Mouse (Mus musculus) forebrain, embryonic 16.5 days (tissue): Measurements from ENCODE around the gene Eml5. TPM values are rescaled to one million over a fixed set of nuclear protein-coding genes. Genes with fewer than 3 reads are reported as not detected.

Experiments
- ATAC-seq: fragments of 200-750 bp; cut with Nextera tagmentation; 2 replicates; pipeline ENCODE4 v1.8.0; 2017; ENCODE audit warnings: mild to moderate bottlenecking, moderate library complexity
- H3K27ac ChIP-seq: fragments of 300-500 bp; sonication (generic); 2 replicates; pipeline ENCODE4 v1.5.1; 2014; ENCODE audit warnings: low read length, control low read depth
- H3K27me3 ChIP-seq: fragments of 300-500 bp; sonication (generic); replicated peaks from 2 replicates; pipeline ENCODE4 v1.6.1; 2014; ENCODE audit warnings: low read length; ENCODE audit not compliant: control insufficient read depth, insufficient read depth
- H3K36me3 ChIP-seq: fragments of 300-500 bp; sonication (generic); 2 replicates; pipeline ENCODE4 v1.6.1; 2014; ENCODE audit not compliant: control insufficient read depth, insufficient read depth
- H3K4me1 ChIP-seq: fragments of 300-500 bp; sonication (generic); replicated peaks from 2 replicates; pipeline ENCODE4 v1.6.1; 2014; ENCODE audit warnings: low read length; ENCODE audit not compliant: control insufficient read depth, insufficient read depth
- H3K4me2 ChIP-seq: fragments of 300-500 bp; sonication (generic); 2 replicates; pipeline ENCODE4 v1.6.1; 2014; ENCODE audit warnings: mild to moderate bottlenecking, low read length, control low read depth
- H3K4me3 ChIP-seq: fragments of 300-500 bp; sonication (generic); replicated peaks from 2 replicates; pipeline ENCODE4 v1.5.1; 2014; ENCODE audit warnings: mild to moderate bottlenecking, low read length, control low read depth
- H3K9ac ChIP-seq: fragments of 300-500 bp; sonication (generic); replicated peaks from 2 replicates; pipeline ENCODE4 v1.6.1; 2014; ENCODE audit warnings: low read depth, low read length, control low read depth
- H3K9me3 ChIP-seq: fragments of 300-500 bp; sonication (generic); 2 replicates; pipeline ENCODE4 v1.6.1; 2016; ENCODE audit warnings: low read length; ENCODE audit not compliant: control insufficient read depth
- WGBS: fragments of 180-500 bp; shearing (Covaris S2); extraction: QIAGEN DNeasy Blood & Tissue Kit; methylation state at CpG from one replicate; pipeline ENCODE4 v1.1.7; 2014; 5-methylcytosine and 5-hydroxymethylcytosine counted together
- polyA plus RNA-seq: library from polyadenylated mRNA; unstranded; fragments of >200 nt; fragmentation: Nextera tagmentation; extraction: Ambion mirVana; gene quantifications from 2 replicates; pipeline ENCODE4 v1.2.1, GENCODE M21; 2015

Eml5 gene
- polyA plus RNA-seq, 1 experiment from 2014 or later = 25.6 TPM

DNA sequence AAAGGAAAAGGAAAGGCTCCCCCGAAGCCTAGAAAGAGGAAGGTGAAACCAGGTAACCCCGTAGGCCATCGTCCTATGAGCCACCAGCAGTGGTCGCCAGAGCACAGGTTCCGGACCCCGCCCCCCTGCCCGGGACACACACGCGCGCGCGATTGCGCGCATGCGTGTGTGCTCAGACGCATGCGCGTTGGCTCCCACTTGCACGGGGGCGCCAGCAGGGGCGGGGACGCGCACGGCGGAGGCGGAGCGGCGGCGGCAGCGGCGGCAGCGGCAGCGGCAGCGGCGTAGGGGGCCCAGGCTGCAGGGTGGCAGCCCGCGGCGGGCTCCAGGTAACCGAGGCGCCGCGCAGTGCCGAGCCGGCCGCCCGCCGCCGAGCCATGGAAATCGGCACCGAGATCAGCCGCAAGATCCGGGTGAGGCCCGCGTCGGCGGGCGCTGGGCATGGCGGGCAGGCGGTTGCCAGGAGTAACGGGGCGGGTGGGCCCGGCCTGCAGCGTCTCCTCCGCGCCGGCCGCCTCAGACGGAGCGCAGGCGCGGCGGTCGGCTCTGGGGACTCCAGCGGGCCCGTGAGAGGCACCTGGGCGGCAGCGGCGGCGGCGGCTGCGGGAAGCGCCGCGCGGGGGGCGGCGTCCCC is 154.4 kb downstream of the Eml5 start, which contains the start of gene Zc3h14:
Gene Zc3h14, plus strand, starts transcription at position 219 of the 634 bp plus-strand sequence.
- peak; percentile 92 for ATAC-seq
- Histone ChIP-seq H3K4me3 (peak within 1 kb of the TSS; percentile 89), H3K9me3 (no peaks in the 10 kb centered on the region), H3K36me3 (no peaks in the 10 kb centered on the region), H3K9ac (peak within 1 kb of the TSS; percentile 94), H3K4me1 (peaks cover 27% of the 10 kb centered on the region), H3K4me2 (peak within 1 kb of the TSS; percentile 79), H3K27ac (peak within 1 kb of the TSS; percentile 91), H3K27me3 (no peaks in the 10 kb centered on the region)
- under 1% methylated on average over 72 of the region's 87 CpGs for WGBS

DNA sequence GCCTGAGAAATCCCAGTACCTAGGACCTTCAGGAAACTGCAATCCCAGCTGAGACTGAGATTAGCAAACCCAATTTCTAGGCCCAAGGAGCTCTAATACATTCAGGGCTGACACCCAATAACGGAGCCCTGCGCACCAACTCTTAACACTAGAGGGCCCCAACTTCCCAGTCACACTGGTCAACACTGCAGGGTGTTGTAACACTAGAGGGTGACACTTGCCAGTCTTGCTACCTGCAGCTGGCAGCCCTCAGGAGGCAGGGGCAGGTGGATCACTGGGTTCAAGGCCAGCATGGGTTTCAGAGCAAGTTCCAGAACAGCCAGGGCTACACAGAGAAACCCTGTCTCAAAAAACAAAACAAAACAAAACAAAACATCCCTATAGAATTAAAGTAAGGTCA is 155.2 kb downstream of the Eml5 start:
- Histone ChIP-seq H3K9ac (no peak overlapping the region), H3K27ac (no peak overlapping the region), H3K4me3 (no peak overlapping the region), H3K36me3 (no peaks in the 10 kb centered on the region), H3K27me3 (no peaks in the 10 kb centered on the region), H3K4me1 (peaks cover 27% of the 10 kb centered on the region), H3K4me2 (no peak overlapping the region), H3K9me3 (no peaks in the 10 kb centered on the region)
- 18% methylated on average over 2 of the region's 2 CpGs for WGBS
- peak; percentile 6; the same call in 1 of the 2 replicates for ATAC-seq

DNA sequence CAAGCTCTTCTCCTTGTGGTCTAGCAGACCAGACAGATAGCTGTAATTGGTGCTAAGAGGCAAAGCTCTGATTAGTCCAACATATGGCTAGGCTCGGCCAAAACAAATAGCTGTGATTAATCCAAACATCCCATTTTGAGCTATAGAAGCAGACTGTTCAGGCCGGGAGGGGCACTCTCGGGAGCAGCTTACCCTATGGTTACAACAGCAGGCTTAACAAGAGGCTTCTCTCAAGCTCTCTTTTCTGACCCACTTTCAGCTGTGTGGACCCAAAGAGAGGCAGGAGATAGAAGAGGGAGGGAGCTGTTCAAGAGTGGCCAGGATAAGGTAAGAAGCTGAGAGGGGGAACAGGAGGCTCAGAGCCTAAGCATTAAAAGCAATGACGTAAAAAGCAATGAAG is 155.7 kb downstream of the Eml5 start:
- H3K9ac ChIP-seq = no peak overlapping the region
- no peaks in the 10 kb centered on the region for H3K36me3 ChIP-seq
- H3K4me2 ChIP-seq = no peak overlapping the region
- no peaks in the 10 kb centered on the region for H3K27me3 ChIP-seq
- H3K4me1 ChIP-seq = peaks cover 25% of the 10 kb centered on the region
- WGBS = 76% methylated on average over 4 of the region's 4 CpGs
- no peaks in the 10 kb centered on the region for H3K9me3 ChIP-seq
- H3K27ac ChIP-seq = no peak overlapping the region
- no peak overlapping the region for H3K4me3 ChIP-seq
- ATAC-seq = no peak

- 24% methylated on average over 3 of the region's 3 CpGs for WGBS
- ATAC-seq = no peak; the same call in 1 of the 2 replicates
Observed at GRCm38 (mm10) chr12:98741011-98741501, 160.2 kb downstream of the Eml5 start.

GRCm38 (mm10) chr12:98737801-98738350 is 163.4 kb downstream of the Eml5 start:
- peaks cover 25% of the 10 kb centered on the region for H3K4me1 ChIP-seq
- no peaks in the 10 kb centered on the region for H3K9me3 ChIP-seq
- peak overlapping the region; percentile 51 for H3K4me3 ChIP-seq
- no peaks in the 10 kb centered on the region for H3K36me3 ChIP-seq
- peak overlapping the region; percentile 61 for H3K9ac ChIP-seq
- H3K27ac ChIP-seq = no peak overlapping the region
- 0 out of 2 replicates have a peak, but pooled peaks have one; percentile 21 for ATAC-seq
- H3K4me2 ChIP-seq = peak overlapping the region; percentile 96
- 16% methylated on average over 7 of the region's 7 CpGs for WGBS
- no peaks in the 10 kb centered on the region for H3K27me3 ChIP-seq

More at GRCm38 (mm10) chr12:98741011-98741501, 160.2 kb downstream of the Eml5 start:
- Histone ChIP-seq H3K4me3 (no peak overlapping the region), H3K36me3 (no peaks in the 10 kb centered on the region), H3K4me1 (peaks cover 8% of the 10 kb centered on the region), H3K27me3 (no peaks in the 10 kb centered on the region), H3K9ac (no peak overlapping the region), H3K9me3 (no peaks in the 10 kb centered on the region), H3K4me2 (no peak overlapping the region), H3K27ac (no peak overlapping the region)

GRCm38 (mm10) chr12:98736951-98737800 is 164.1 kb downstream of the Eml5 start, which contains the start of gene Ptpn21:
Gene Ptpn21, minus strand, starts transcription at chr12:98737405.
- peak within 1 kb of the TSS; percentile 96 for H3K4me2 ChIP-seq
- peaks cover 25% of the 10 kb centered on the region for H3K4me1 ChIP-seq
- H3K36me3 ChIP-seq = no peaks in the 10 kb centered on the region
- peak within 1 kb of the TSS; percentile 2; the same call in 1 of the 2 replicates for H3K27ac ChIP-seq
- peak; percentile 55 for ATAC-seq
- peak within 1 kb of the TSS; percentile 61 for H3K9ac ChIP-seq
- no peaks in the 10 kb centered on the region for H3K9me3 ChIP-seq
- under 1% methylated on average over 65 of the region's 75 CpGs for WGBS
- H3K27me3 ChIP-seq = no peaks in the 10 kb centered on the region
- peak within 1 kb of the TSS; percentile 51 for H3K4me3 ChIP-seq

Other genes starting within 250 kb of the Eml5 start
- gene Ptpn21, start 164.1 kb downstream of the Eml5 start, polyA plus RNA-seq = 5.4 and 5.5 TPM in 2 replicates
- gene Zc3h14, start 154.5 kb downstream of the Eml5 start, polyA plus RNA-seq = 127 and 136 TPM in 2 replicates
- 35.4 and 39.2 TPM in 2 replicates for gene Ttc8, start 19.1 kb upstream of the Eml5 start, polyA plus RNA-seq